Mouse (Mus musculus): ENCODE measurements around the gene Pacsin2. TPM values are rescaled to one million over a fixed set of nuclear protein-coding genes. Genes with fewer than 3 reads are reported as not detected.

Pacsin2 gene
- polyA plus RNA-seq, 2 experiments = 41.6 to 58.4 TPM

DNA sequence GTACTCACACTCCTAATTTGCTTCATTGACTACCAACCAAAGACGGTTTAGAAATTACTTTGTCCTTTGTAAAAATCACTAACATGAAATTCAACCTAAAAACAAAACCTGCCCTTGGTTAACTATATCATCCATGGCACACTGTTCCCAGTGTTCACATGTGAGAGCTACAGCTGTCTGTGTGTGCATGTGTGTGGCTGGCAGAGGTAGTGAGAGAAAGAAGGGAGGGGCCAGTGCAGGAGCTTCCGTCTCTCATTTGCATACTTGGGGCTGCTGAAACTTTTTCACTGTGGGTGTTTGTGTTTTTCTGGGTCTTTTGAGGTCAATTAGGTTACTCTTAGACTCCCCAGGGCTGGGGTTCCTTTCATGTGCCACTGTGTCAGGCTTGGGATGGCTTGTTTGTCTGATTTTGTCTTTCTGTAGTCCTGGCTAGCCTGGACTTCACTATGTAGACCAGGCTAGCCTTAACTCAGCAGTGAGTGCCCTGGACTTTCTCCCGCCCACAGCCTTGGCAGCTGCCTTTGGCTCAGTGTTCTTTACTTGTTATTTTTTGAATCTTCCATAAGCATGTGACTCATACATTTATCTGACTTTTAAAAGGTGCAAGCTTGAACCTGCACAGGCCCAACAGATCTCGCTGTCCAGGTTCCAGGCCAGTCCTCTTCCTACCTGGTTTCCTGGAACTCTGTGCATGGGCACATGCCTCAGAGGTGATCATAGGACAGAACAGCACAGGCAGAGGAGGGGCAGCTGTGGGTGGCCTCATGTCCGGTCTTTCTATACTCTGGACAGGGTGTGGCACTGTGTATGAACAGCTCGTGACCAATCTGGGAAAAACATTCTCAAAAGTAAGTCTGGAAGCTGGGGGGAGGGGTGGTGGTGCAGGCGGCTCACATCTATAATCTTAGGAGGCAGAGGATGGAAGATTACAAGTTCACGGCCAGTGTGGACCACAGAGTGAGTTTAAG, 126.2 kb downstream of the Pacsin2 start:
- ATAC-seq (ENCODE audit: low FRiP score, low read depth) (no peak), DNase-seq (ENCODE audit: low spot score) (no peak)
- Histone ChIP-seq H3K4me2 (replicated peaks; ENCODE audit: low read depth, low read length, severe bottlenecking) (no peak overlapping the region), H3K9ac (ENCODE audit: low read depth, low read length, severe bottlenecking) (no peak overlapping the region), H3K4me3 (replicated peaks; ENCODE audit: low read length) (no peak overlapping the region), H3K36me3 (ENCODE audit: control insufficient read depth, insufficient read depth, low read length) (peaks cover 68% of the 10 kb centered on the region), H3K27me3 (ENCODE audit: control insufficient read depth, insufficient read depth, low read length) (no peaks in the 10 kb centered on the region), H3K27ac (replicated peaks; ENCODE audit: low read depth, low read length) (no peak overlapping the region), H3K9me3 (ENCODE audit: control insufficient read depth, low read length) (no peaks in the 10 kb centered on the region), H3K4me1 (ENCODE audit: control insufficient read depth, insufficient read depth, low read length) (no peaks in the 10 kb centered on the region)
- WGBS = 76% methylated on average over 8 of the region's 8 CpGs
- TF ChIP-seq POLR2A (IDR thresholded peaks at IDR 0.05; ENCODE audit: borderline replicate concordance, extremely low read depth, insufficient read depth, insufficient read length) = no peak

DNA sequence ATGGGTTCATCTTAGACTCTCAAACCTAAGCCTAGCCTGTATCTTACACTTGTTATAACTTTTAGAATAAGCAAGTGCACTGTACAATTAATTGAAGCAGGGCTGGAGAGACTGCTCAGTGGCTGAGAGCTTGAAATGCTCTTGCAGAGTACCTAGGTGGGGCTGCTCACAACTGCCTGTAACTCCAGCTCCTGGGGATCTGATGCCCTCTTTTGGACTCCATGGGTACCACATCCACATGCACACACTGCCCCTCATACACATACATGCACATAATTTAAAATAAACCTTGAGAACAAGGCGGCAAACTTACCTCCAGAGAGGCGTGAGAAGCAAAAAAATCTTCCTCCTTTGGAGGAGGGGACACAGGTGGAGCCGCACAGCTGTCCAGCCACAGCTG, 132.0 kb downstream of the Pacsin2 start:
- Histone ChIP-seq H3K27ac (replicated peaks; ENCODE audit: low read depth, low read length) (no peak overlapping the region), H3K4me2 (replicated peaks; ENCODE audit: low read depth, low read length, severe bottlenecking) (no peak overlapping the region), H3K27me3 (ENCODE audit: control insufficient read depth, insufficient read depth, low read length) (no peaks in the 10 kb centered on the region), H3K36me3 (ENCODE audit: control insufficient read depth, insufficient read depth, low read length) (peaks cover 80% of the 10 kb centered on the region), H3K9me3 (ENCODE audit: control insufficient read depth, low read length) (no peaks in the 10 kb centered on the region), H3K4me3 (replicated peaks; ENCODE audit: low read length) (no peak overlapping the region), H3K4me1 (ENCODE audit: control insufficient read depth, insufficient read depth, low read length) (no peaks in the 10 kb centered on the region), H3K9ac (ENCODE audit: low read depth, low read length, severe bottlenecking) (no peak overlapping the region)
- DNase-seq (ENCODE audit: low spot score) (no peak), ATAC-seq (ENCODE audit: low FRiP score, low read depth) (no peak)
- 81% methylated on average over 3 of the region's 3 CpGs for WGBS
- no peak for TF ChIP-seq POLR2A (IDR thresholded peaks at IDR 0.05; ENCODE audit: borderline replicate concordance, extremely low read depth, insufficient read depth, insufficient read length)

DNA sequence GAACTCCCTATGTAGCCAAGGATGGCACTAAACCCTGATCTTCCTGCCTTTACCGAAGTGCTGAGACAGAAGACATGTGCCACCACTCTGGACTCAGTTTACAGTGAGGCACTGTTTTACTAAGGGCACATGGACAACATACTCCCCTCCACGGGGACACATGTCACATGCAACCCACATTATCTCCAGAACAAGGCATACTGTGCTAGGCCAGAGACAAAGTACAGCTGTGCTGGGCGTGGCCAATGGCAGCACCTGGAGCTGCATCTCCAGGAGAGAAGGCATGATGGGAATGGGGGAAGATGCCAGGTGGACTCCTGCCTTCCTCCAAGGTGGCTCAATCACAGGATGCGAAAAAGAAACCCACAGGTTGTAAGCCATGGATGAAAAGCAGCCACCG, 135.5 kb downstream of the Pacsin2 start:
- Histone ChIP-seq H3K9ac (ENCODE audit: low read depth, low read length, severe bottlenecking) (no peak overlapping the region), H3K9me3 (ENCODE audit: control insufficient read depth, low read length) (no peaks in the 10 kb centered on the region), H3K4me2 (replicated peaks; ENCODE audit: low read depth, low read length, severe bottlenecking) (no peak overlapping the region), H3K27ac (replicated peaks; ENCODE audit: low read depth, low read length) (no peak overlapping the region), H3K4me1 (ENCODE audit: control insufficient read depth, insufficient read depth, low read length) (no peaks in the 10 kb centered on the region), H3K4me3 (replicated peaks; ENCODE audit: low read length) (no peak overlapping the region), H3K36me3 (ENCODE audit: control insufficient read depth, insufficient read depth, low read length) (peaks cover 79% of the 10 kb centered on the region), H3K27me3 (ENCODE audit: control insufficient read depth, insufficient read depth, low read length) (no peaks in the 10 kb centered on the region)
- TF ChIP-seq POLR2A (IDR thresholded peaks at IDR 0.05; ENCODE audit: borderline replicate concordance, extremely low read depth, insufficient read depth, insufficient read length) = no peak
- ATAC-seq (ENCODE audit: low FRiP score, low read depth) (no peak), DNase-seq (ENCODE audit: low spot score) (no peak)
- 86% methylated on average over 5 of the region's 5 CpGs for WGBS

Other genes with a start within 250 kb of the Pacsin2 start
- 2.9 and 3.5 TPM in 2 replicates for gene A4galt, start 212.8 kb downstream of the Pacsin2 start, polyA plus RNA-seq (2012; rRNA removed)
- gene A4galt, start 212.8 kb downstream of the Pacsin2 start, polyA plus RNA-seq (2014; fragmentation: Nextera tagmentation; extraction: Ambion mirVana) = 1.4 and 2.7 TPM in 2 replicates
- 51.4 and 66.6 TPM in 2 replicates for gene Arfgap3, start 114.4 kb downstream of the Pacsin2 start, polyA plus RNA-seq (2012; rRNA removed)
- 51.7 and 54.8 TPM in 2 replicates for gene Arfgap3, start 114.4 kb downstream of the Pacsin2 start, polyA plus RNA-seq (2014; fragmentation: Nextera tagmentation; extraction: Ambion mirVana)
- gene Ttll1, start 46.3 kb upstream of the Pacsin2 start, polyA plus RNA-seq (2012; rRNA removed) = 13.0 and 14.1 TPM in 2 replicates
- 9.0 and 10.1 TPM in 2 replicates for gene Ttll1, start 46.3 kb upstream of the Pacsin2 start, polyA plus RNA-seq (2014; fragmentation: Nextera tagmentation; extraction: Ambion mirVana)
- gene Bik, start 62.3 kb upstream of the Pacsin2 start, polyA plus RNA-seq (2012; rRNA removed) = 4.2 and 5.7 TPM in 2 replicates
- 5.0 and 5.4 TPM in 2 replicates for gene Bik, start 62.3 kb upstream of the Pacsin2 start, polyA plus RNA-seq (2014; fragmentation: Nextera tagmentation; extraction: Ambion mirVana)
- gene Tspo, start 99.0 kb upstream of the Pacsin2 start, polyA plus RNA-seq (2012; rRNA removed) = 29.4 and 41.6 TPM in 2 replicates
- 54.4 and 57.7 TPM in 2 replicates for gene Tspo, start 99.0 kb upstream of the Pacsin2 start, polyA plus RNA-seq (2014; fragmentation: Nextera tagmentation; extraction: Ambion mirVana)
- 32.9 and 41.2 TPM in 2 replicates for gene Mcat, start 99.2 kb upstream of the Pacsin2 start, polyA plus RNA-seq (2012; rRNA removed)
- gene Mcat, start 99.2 kb upstream of the Pacsin2 start, polyA plus RNA-seq (2014; fragmentation: Nextera tagmentation; extraction: Ambion mirVana) = 42.7 and 43.2 TPM in 2 replicates
- gene Ttll12, start 130.6 kb upstream of the Pacsin2 start, polyA plus RNA-seq (2012; rRNA removed) = 35.1 and 46.2 TPM in 2 replicates
- gene Ttll12, start 130.6 kb upstream of the Pacsin2 start, polyA plus RNA-seq (2014; fragmentation: Nextera tagmentation; extraction: Ambion mirVana) = 35.6 and 37.8 TPM in 2 replicates